Mouse (Mus musculus) G1E (cell line): ENCODE measurements around the gene Snx33.

Experiments used
- CTCF ChIP-seq: IDR thresholded peaks from 2 replicates; pipeline ENCODE4 v1.5.1; 2012; ENCODE audit warnings: low read depth, low read length, inconsistent platforms, mixed read lengths
- GATA1 ChIP-seq: IDR thresholded peaks from 2 replicates; pipeline ENCODE4 v1.6.1; 2012; ENCODE audit warnings: borderline replicate concordance, low read length, inconsistent platforms, mixed read lengths
- GATA2 ChIP-seq: IDR thresholded peaks from 2 replicates; pipeline ENCODE4 v1.6.1; 2012; ENCODE audit warnings: low read depth, low read length, inconsistent platforms, borderline replicate concordance
- POLR2AphosphoS5 ChIP-seq: IDR thresholded peaks from 2 replicates; pipeline ENCODE4 v1.6.1; 2012; ENCODE audit warnings: low read depth, low read length, inconsistent platforms; ENCODE audit not compliant: insufficient replicate concordance
- TAL1 ChIP-seq: conservative IDR thresholded peaks from 2 replicates; pipeline ENCODE4 v1.6.1; 2012; ENCODE audit warnings: low read depth, low read length, inconsistent platforms, mixed read lengths

DNA sequence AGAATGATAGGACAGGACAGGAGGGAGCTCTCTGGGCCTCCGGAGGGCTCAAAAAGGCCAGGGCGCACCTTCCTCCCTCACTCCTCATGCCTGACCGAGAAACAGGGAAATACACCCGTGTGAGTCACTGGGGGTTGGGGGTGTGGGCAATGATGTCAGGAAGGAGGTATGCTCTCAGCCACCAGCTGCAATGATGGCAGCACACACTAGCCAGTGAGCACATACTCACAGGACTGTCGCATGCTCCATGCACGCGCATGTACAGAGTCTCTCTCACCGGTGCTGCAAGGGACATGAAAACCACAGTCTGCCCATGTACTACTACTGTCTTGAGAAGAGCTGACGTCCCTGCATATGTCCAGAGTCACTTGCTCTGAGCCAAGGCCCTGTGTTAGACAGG, 20.6 kb downstream of the Snx33 start:
- TF ChIP-seq CTCF (no peak), GATA1 (no peak), POLR2AphosphoS5 (no peak), TAL1 (no peak), GATA2 (no peak)
